Comparison of ENCODE assay signal across 7 mouse cellular contexts in the genomic region with DNA sequence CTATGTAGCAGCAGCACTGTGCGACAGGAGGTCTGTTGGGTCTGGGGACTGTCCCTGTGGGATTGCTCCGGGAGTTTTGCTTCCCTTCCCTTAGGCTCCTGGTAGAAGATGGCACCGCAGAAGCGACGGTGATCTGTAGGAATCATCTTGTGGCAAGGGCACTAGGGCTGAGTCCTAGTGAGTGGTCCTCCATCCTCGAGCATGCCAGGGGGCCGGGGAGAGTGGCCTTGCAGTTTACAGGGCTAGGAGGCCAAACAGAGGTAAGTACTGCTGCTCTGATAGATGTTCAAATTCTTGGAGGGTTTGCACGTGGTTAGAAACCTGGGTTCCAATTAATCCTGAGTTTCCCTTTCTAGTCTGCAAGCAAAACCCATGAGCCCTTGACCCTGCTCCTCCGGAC. TPM values are rescaled to one million over a fixed set of nuclear protein-coding genes. Genes with fewer than 3 reads are reported as not detected.
DNase-seq lines count a peak whose midpoint lies in the region; ATAC-seq and TF ChIP-seq lines count a peak whose summit lies in the region.

No protein-coding gene starts in this region.

- TF ChIP-seq CTCF in lung, embryonic 14.5 days (IDR thresholded peaks at IDR 0.05; ENCODE audit: low read depth) = no peak

- WGBS in lung, embryonic 14.5 days = 83% methylated on average over 9 of the region's 9 CpGs
- WGBS in forebrain, embryonic 11.5 days = 78% methylated on average over 9 of the region's 9 CpGs
- WGBS in intestine, embryonic 16.5 days = 81% methylated on average over 9 of the region's 9 CpGs
- 82% methylated on average over 9 of the region's 9 CpGs for whole genome bisulfite sequencing in neural tube, embryonic 13.5 days

- H3K27ac ChIP-seq in lung, embryonic 14.5 days (ENCODE audit: low read depth) = peak overlapping the region; percentile 71
- H3K27ac ChIP-seq in forebrain, embryonic 11.5 days (ENCODE audit: low read depth, low read length) = peak overlapping the region; percentile 57
- peak overlapping the region; percentile 62 for H3K27ac ChIP-seq in intestine, embryonic 16.5 days (ENCODE audit: low read length)
- H3K27ac ChIP-seq in neural tube, embryonic 13.5 days (replicated peaks) = peak overlapping the region; percentile 73

- no peak for DNase-seq in lung, embryonic 14.5 days
- no peak for DNase-seq in lung, postnatal 4 days
- no peak for DNase-seq in forebrain, embryonic 11.5 days (ENCODE audit: low spot score)
- DNase-seq in adipocyte (ENCODE audit: low spot score) = no peak
- no peak for DNase-seq in left cerebral cortex, adult 9 months (ENCODE audit: low spot score in 2 of 2)

- peaks cover 5% of the 10 kb centered on the region for H3K4me1 ChIP-seq in lung, embryonic 14.5 days (ENCODE audit: insufficient read depth)
- peaks cover 17% of the 10 kb centered on the region for H3K4me1 ChIP-seq in forebrain, embryonic 11.5 days (replicated peaks; ENCODE audit: control insufficient read depth, insufficient read depth, low read length)
- H3K4me1 ChIP-seq in intestine, embryonic 16.5 days (ENCODE audit: control insufficient read depth, insufficient read depth, low read length) = peaks cover 25% of the 10 kb centered on the region
- peaks cover 32% of the 10 kb centered on the region for H3K4me1 ChIP-seq in neural tube, embryonic 13.5 days (replicated peaks)

- no peak for ATAC-seq in lung, embryonic 14.5 days (ENCODE audit: insufficient read depth)
- no peak for ATAC-seq in forebrain, embryonic 11.5 days (replicated peaks; ENCODE audit: low FRiP score)
- no peak for ATAC-seq in intestine, embryonic 16.5 days
- no peak for ATAC-seq in neural tube, embryonic 13.5 days (ENCODE audit: low read depth)

- no peak overlapping the region for H3K9ac ChIP-seq in lung, embryonic 14.5 days
- H3K9ac ChIP-seq in forebrain, embryonic 11.5 days (ENCODE audit: low read length) = peak overlapping the region; percentile 46
- H3K9ac ChIP-seq in intestine, embryonic 16.5 days (ENCODE audit: low read depth, low read length) = peak overlapping the region; percentile 36; the same call in 1 of the 2 replicates
- H3K9ac ChIP-seq in neural tube, embryonic 13.5 days = peak overlapping the region; percentile 43; the same call in 1 of the 2 replicates

- peaks cover 49% of the 10 kb centered on the region for H3K36me3 ChIP-seq in lung, embryonic 14.5 days (ENCODE audit: insufficient read depth)
- H3K36me3 ChIP-seq in forebrain, embryonic 11.5 days (ENCODE audit: control insufficient read depth, insufficient read depth, low read length) = peaks cover 17% of the 10 kb centered on the region; the same call in 1 of the 2 replicates
- peaks cover 13% of the 10 kb centered on the region for H3K36me3 ChIP-seq in intestine, embryonic 16.5 days (ENCODE audit: control insufficient read depth, insufficient read depth, low read length)
- peaks cover 45% of the 10 kb centered on the region for H3K36me3 ChIP-seq in neural tube, embryonic 13.5 days

- peak overlapping the region; percentile 17 for H3K4me3 ChIP-seq in lung, embryonic 14.5 days (ENCODE audit: low read depth, low read length)
- H3K4me3 ChIP-seq in forebrain, embryonic 11.5 days (ENCODE audit: low read depth, low read length) = no peak overlapping the region
- no peak overlapping the region; the same call in 1 of the 2 replicates for H3K4me3 ChIP-seq in intestine, embryonic 16.5 days (ENCODE audit: low read length)
- peak overlapping the region; percentile 70; the same call in 1 of the 2 replicates for H3K4me3 ChIP-seq in neural tube, embryonic 13.5 days

- H3K4me2 ChIP-seq in lung, embryonic 14.5 days = peak overlapping the region; percentile 70
- peak overlapping the region; percentile 24; the same call in 1 of the 2 replicates for H3K4me2 ChIP-seq in forebrain, embryonic 11.5 days (ENCODE audit: low read depth, low read length, severe bottlenecking)
- peak overlapping the region; percentile 71; the same call in 1 of the 2 replicates for H3K4me2 ChIP-seq in intestine, embryonic 16.5 days (ENCODE audit: low read depth, low read length)
- H3K4me2 ChIP-seq in neural tube, embryonic 13.5 days = peak overlapping the region; percentile 59

- H3K9me3 ChIP-seq in lung, embryonic 14.5 days (ENCODE audit: low read depth, low read length) = no peaks in the 10 kb centered on the region
- no peaks in the 10 kb centered on the region for H3K9me3 ChIP-seq in forebrain, embryonic 11.5 days (ENCODE audit: control insufficient read depth, low read length)
- H3K9me3 ChIP-seq in intestine, embryonic 16.5 days (ENCODE audit: control insufficient read depth, low read length) = no peaks in the 10 kb centered on the region
- no peaks in the 10 kb centered on the region for H3K9me3 ChIP-seq in neural tube, embryonic 13.5 days

- H3K27me3 ChIP-seq in lung, embryonic 14.5 days (ENCODE audit: insufficient read depth, low read length) = no peaks in the 10 kb centered on the region
- no peaks in the 10 kb centered on the region for H3K27me3 ChIP-seq in forebrain, embryonic 11.5 days (ENCODE audit: control insufficient read depth, insufficient read depth, low read length)
- no peaks in the 10 kb centered on the region for H3K27me3 ChIP-seq in intestine, embryonic 16.5 days (replicated peaks; ENCODE audit: control insufficient read depth, insufficient read depth, low read length)
- H3K27me3 ChIP-seq in neural tube, embryonic 13.5 days = no peaks in the 10 kb centered on the region

RNA-seq across cellular contexts. Expression of a gene that starts 10.0 kb away (rescaled TPM):
- 209 and 211 TPM in 2 replicates for polyA plus RNA-seq in lung, embryonic 14.5 days (2014; fragmentation: Nextera tagmentation; extraction: Ambion mirVana)
- polyA plus RNA-seq in forebrain, embryonic 11.5 days (2014; fragmentation: Nextera tagmentation; extraction: Ambion mirVana) = 199 and 209 TPM in 2 replicates
- polyA plus RNA-seq in intestine, embryonic 16.5 days (2015; fragmentation: Nextera tagmentation; extraction: Ambion mirVana) = 114 and 139 TPM in 2 replicates
- 22.7 and 33.0 TPM in 2 replicates for polyA plus RNA-seq in neural tube, embryonic 13.5 days (2015; fragmentation: Nextera tagmentation; extraction: Ambion mirVana)

RNA-seq across cellular contexts. Expression of a gene that starts 19.7 kb away (rescaled TPM):
- polyA plus RNA-seq in lung, embryonic 14.5 days (2014; fragmentation: Nextera tagmentation; extraction: Ambion mirVana) = 59.3 and 63.6 TPM in 2 replicates
- 94.0 and 95.7 TPM in 2 replicates for polyA plus RNA-seq in forebrain, embryonic 11.5 days (2014; fragmentation: Nextera tagmentation; extraction: Ambion mirVana)
- 36.8 and 38.5 TPM in 2 replicates for polyA plus RNA-seq in intestine, embryonic 16.5 days (2015; fragmentation: Nextera tagmentation; extraction: Ambion mirVana)
- polyA plus RNA-seq in neural tube, embryonic 13.5 days (2015; fragmentation: Nextera tagmentation; extraction: Ambion mirVana) = 49.6 and 52.8 TPM in 2 replicates

RNA-seq across cellular contexts. Expression of a gene that starts 24.1 kb away (rescaled TPM):
- 8.0 and 9.5 TPM in 2 replicates for polyA plus RNA-seq in lung, embryonic 14.5 days (2014; fragmentation: Nextera tagmentation; extraction: Ambion mirVana)
- polyA plus RNA-seq in forebrain, embryonic 11.5 days (2014; fragmentation: Nextera tagmentation; extraction: Ambion mirVana) = 7.9 and 9.2 TPM in 2 replicates
- 8.0 and 8.6 TPM in 2 replicates for polyA plus RNA-seq in intestine, embryonic 16.5 days (2015; fragmentation: Nextera tagmentation; extraction: Ambion mirVana)
- polyA plus RNA-seq in neural tube, embryonic 13.5 days (2015; fragmentation: Nextera tagmentation; extraction: Ambion mirVana) = 14.7 and 16.8 TPM in 2 replicates

RNA-seq across cellular contexts. Expression of a gene that starts 27.2 kb away (rescaled TPM):
- 36.8 and 43.3 TPM in 2 replicates for polyA plus RNA-seq in lung, embryonic 14.5 days (2014; fragmentation: Nextera tagmentation; extraction: Ambion mirVana)
- polyA plus RNA-seq in forebrain, embryonic 11.5 days (2014; fragmentation: Nextera tagmentation; extraction: Ambion mirVana) = 48.2 and 55.8 TPM in 2 replicates
- 20.5 and 22.5 TPM in 2 replicates for polyA plus RNA-seq in intestine, embryonic 16.5 days (2015; fragmentation: Nextera tagmentation; extraction: Ambion mirVana)
- 19.1 and 21.9 TPM in 2 replicates for polyA plus RNA-seq in neural tube, embryonic 13.5 days (2015; fragmentation: Nextera tagmentation; extraction: Ambion mirVana)

RNA-seq across cellular contexts. Expression of a gene that starts 35.2 kb away (rescaled TPM):
- 51.0 and 54.4 TPM in 2 replicates for polyA plus RNA-seq in lung, embryonic 14.5 days (2014; fragmentation: Nextera tagmentation; extraction: Ambion mirVana)
- polyA plus RNA-seq in forebrain, embryonic 11.5 days (2014; fragmentation: Nextera tagmentation; extraction: Ambion mirVana) = 60.3 and 60.6 TPM in 2 replicates
- 38.6 and 44.8 TPM in 2 replicates for polyA plus RNA-seq in intestine, embryonic 16.5 days (2015; fragmentation: Nextera tagmentation; extraction: Ambion mirVana)
- 28.4 and 29.2 TPM in 2 replicates for polyA plus RNA-seq in neural tube, embryonic 13.5 days (2015; fragmentation: Nextera tagmentation; extraction: Ambion mirVana)

Comparison
In these comparisons a context has a peak if more than half of its experiments do, and no peak if none do; other contexts are left out.
1. H3K4me3 ChIP-seq: peak in lung, embryonic 14.5 days (single experiment) and neural tube, embryonic 13.5 days (single experiment); none in forebrain, embryonic 11.5 days (single experiment) and intestine, embryonic 16.5 days (single experiment).
2. Peak in every context shown above with its lines, with median percentiles within 50 percentile points of each other: H3K27ac ChIP-seq and H3K4me2 ChIP-seq.